Mouse (Mus musculus) hindbrain, embryonic 15.5 days (tissue): ENCODE measurements around the gene Nod1. TPM values are rescaled to one million over a fixed set of nuclear protein-coding genes. Genes with fewer than 3 reads are reported as not detected.

Experiments used
- polyA plus RNA-seq: library from polyadenylated mRNA; unstranded; fragments of >200 nt; fragmentation: Nextera tagmentation; extraction: Ambion mirVana; gene quantifications from 2 replicates; pipeline ENCODE4 v1.2.1, GENCODE M21; 2015

Gene Nod1
- polyA plus RNA-seq, 1 experiment from 2014 or later, result 3.9 TPM

Other genes with a start within 250 kb of the Nod1 start
- 4.7 and 5.5 TPM in 2 replicates for gene Znrf2, start 155.7 kb downstream of the Nod1 start, polyA plus RNA-seq
- 12.7 and 15.3 TPM in 2 replicates for gene Ggct, start 20.3 kb upstream of the Nod1 start, polyA plus RNA-seq
- gene Gars, start 65.4 kb upstream of the Nod1 start, polyA plus RNA-seq, result 197 TPM in 2 replicates
- gene Crhr2, start 160.4 kb upstream of the Nod1 start, polyA plus RNA-seq, result 1.3 and 1.5 TPM in 2 replicates
- gene Inmt, start 202.4 kb upstream of the Nod1 start, polyA plus RNA-seq, result not detected in 2 replicates
- gene Mindy4, start 230.8 kb upstream of the Nod1 start, polyA plus RNA-seq, result 11.1 and 13.2 TPM in 2 replicates